Mouse (Mus musculus): ENCODE data around the gene Tnfrsf9.

- TF ChIP-seq GATA1 (IDR thresholded peaks at IDR 0.05; ENCODE audit: borderline replicate concordance, low read length) (no peak), FLI1 (IDR thresholded peaks at IDR 0.05; ENCODE audit: low read length) (no peak)
These were observed 42.8 kb upstream of the Tnfrsf9 start for GRCm38 (mm10) chr4:150871392-150872138.
